Mouse (Mus musculus): ENCODE measurements around the gene C1qtnf9. TPM values are rescaled to one million over a fixed set of nuclear protein-coding genes. Genes with fewer than 3 reads are reported as not detected.

The C1qtnf9 gene
- polyA plus RNA-seq, 1 experiment = 0.70 TPM

GRCm38 (mm10) chr14:60739616-60740015 is 28.3 kb upstream of the C1qtnf9 start:
- Histone ChIP-seq H3K27ac (ENCODE audit: insufficient read depth, low read depth, low read length) (peak overlapping the region; percentile 26; the same call in 1 of the 2 replicates), H3K4me3 (ENCODE audit: low read depth, low read length) (no peak overlapping the region), H3K4me1 (ENCODE audit: control insufficient read depth, insufficient read depth, insufficient read length, low read length) (peaks cover 24% of the 10 kb centered on the region), H3K36me3 (ENCODE audit: control insufficient read depth, insufficient read depth, low read length) (peaks cover 6% of the 10 kb centered on the region; the same call in 1 of the 2 replicates), H3K27me3 (ENCODE audit: control insufficient read depth, insufficient read depth, low read length) (no peaks in the 10 kb centered on the region)
- 85% methylated on average over 12 of the region's 12 CpGs for WGBS
- TF ChIP-seq CTCF (IDR thresholded peaks at IDR 0.05; ENCODE audit: extremely low read depth, insufficient read length, insufficient replicate concordance, low read depth, low read length) (no peak), POLR2A (IDR thresholded peaks at IDR 0.05; ENCODE audit: low read depth, low read length) (no peak)

GRCm38 (mm10) chr14:60740507-60740906 is 27.4 kb upstream of the C1qtnf9 start:
- Histone ChIP-seq H3K4me3 (ENCODE audit: low read depth, low read length) (no peak overlapping the region), H3K36me3 (ENCODE audit: control insufficient read depth, insufficient read depth, low read length) (peaks cover 8% of the 10 kb centered on the region; the same call in 1 of the 2 replicates), H3K27ac (ENCODE audit: insufficient read depth, low read depth, low read length) (no peak overlapping the region), H3K27me3 (ENCODE audit: control insufficient read depth, insufficient read depth, low read length) (no peaks in the 10 kb centered on the region), H3K4me1 (ENCODE audit: control insufficient read depth, insufficient read depth, insufficient read length, low read length) (peaks cover 24% of the 10 kb centered on the region)
- TF ChIP-seq CTCF (IDR thresholded peaks at IDR 0.05; ENCODE audit: extremely low read depth, insufficient read length, insufficient replicate concordance, low read depth, low read length) = no peak
- TF ChIP-seq POLR2A (IDR thresholded peaks at IDR 0.05; ENCODE audit: low read depth, low read length) = no peak
- 77% methylated on average over 5 of the region's 5 CpGs for WGBS

DNA sequence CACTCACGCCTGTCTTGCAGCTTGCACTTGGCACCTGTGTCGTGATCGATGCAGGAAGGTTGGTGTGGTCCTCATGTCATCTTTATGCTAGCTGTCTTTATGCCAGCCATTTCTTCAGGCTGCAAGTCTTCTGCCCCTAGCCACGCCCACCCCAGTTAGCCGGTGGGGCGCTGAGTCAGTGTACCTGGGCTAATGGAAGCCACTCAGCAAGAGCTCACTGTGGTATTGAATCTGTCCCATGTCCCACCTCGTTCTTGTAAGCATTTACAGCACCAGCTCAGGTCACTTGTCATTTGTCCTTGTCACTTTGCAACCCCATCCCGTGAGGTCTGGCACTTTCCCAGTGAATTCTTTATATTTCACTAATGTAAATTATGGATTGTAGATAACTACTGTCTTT is 26.9 kb upstream of the C1qtnf9 start:
- no peaks in the 10 kb centered on the region for H3K27me3 ChIP-seq (ENCODE audit: control insufficient read depth, insufficient read depth, low read length)
- peaks cover 14% of the 10 kb centered on the region for H3K36me3 ChIP-seq (ENCODE audit: control insufficient read depth, insufficient read depth, low read length)
- no peak overlapping the region for H3K4me3 ChIP-seq (ENCODE audit: low read depth, low read length)
- 64% methylated on average over 8 of the region's 8 CpGs for WGBS
- H3K4me1 ChIP-seq (ENCODE audit: control insufficient read depth, insufficient read depth, insufficient read length, low read length) = peaks cover 23% of the 10 kb centered on the region
- TF ChIP-seq POLR2A (IDR thresholded peaks at IDR 0.05; ENCODE audit: low read depth, low read length) = no peak
- TF ChIP-seq CTCF (IDR thresholded peaks at IDR 0.05; ENCODE audit: extremely low read depth, insufficient read length, insufficient replicate concordance, low read depth, low read length) = no peak
- no peak overlapping the region for H3K27ac ChIP-seq (ENCODE audit: insufficient read depth, low read depth, low read length)

GRCm38 (mm10) chr14:60741490-60741981 is 26.4 kb upstream of the C1qtnf9 start:
- H3K27me3 ChIP-seq (ENCODE audit: control insufficient read depth, insufficient read depth, low read length) = no peaks in the 10 kb centered on the region
- WGBS = 51% methylated on average over 6 of the region's 6 CpGs
- no peak for TF ChIP-seq POLR2A (IDR thresholded peaks at IDR 0.05; ENCODE audit: low read depth, low read length)

DNA sequence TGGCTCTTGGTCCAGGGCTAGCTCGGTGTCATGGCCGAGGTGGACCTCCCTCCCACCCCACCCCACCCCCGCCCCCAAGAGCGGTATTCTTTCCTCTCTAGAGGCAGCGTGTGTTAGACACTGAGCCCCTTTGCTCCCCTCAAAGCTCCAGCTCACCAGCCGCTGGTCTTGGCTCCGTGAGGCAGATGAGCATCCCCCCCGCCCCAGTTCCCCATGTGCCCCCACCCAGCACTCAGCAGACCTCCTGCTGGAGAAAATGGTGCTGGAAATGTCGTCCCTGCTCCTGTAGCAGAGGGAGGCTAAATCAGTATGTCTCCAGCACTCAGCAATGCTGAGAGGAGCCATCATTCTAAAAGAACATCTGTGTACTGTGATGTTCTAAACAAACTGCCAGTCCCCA is 24.3 kb upstream of the C1qtnf9 start:
- Histone ChIP-seq H3K27ac (ENCODE audit: insufficient read depth, low read depth, low read length) (no peak overlapping the region), H3K27me3 (ENCODE audit: control insufficient read depth, insufficient read depth, low read length) (no peaks in the 10 kb centered on the region), H3K4me3 (ENCODE audit: low read depth, low read length) (no peak overlapping the region), H3K36me3 (ENCODE audit: control insufficient read depth, insufficient read depth, low read length) (peaks cover 36% of the 10 kb centered on the region), H3K4me1 (ENCODE audit: control insufficient read depth, insufficient read depth, insufficient read length, low read length) (peaks cover 6% of the 10 kb centered on the region; the same call in 1 of the 2 replicates)
- TF ChIP-seq CTCF (IDR thresholded peaks at IDR 0.05; ENCODE audit: extremely low read depth, insufficient read length, insufficient replicate concordance, low read depth, low read length) = no peak
- TF ChIP-seq POLR2A (IDR thresholded peaks at IDR 0.05; ENCODE audit: low read depth, low read length) = no peak
- 84% methylated on average over 9 of the region's 9 CpGs for WGBS

More at GRCm38 (mm10) chr14:60741490-60741981, 26.4 kb upstream of the C1qtnf9 start:
- Histone ChIP-seq H3K4me3 (ENCODE audit: low read depth, low read length) (no peak overlapping the region), H3K4me1 (ENCODE audit: control insufficient read depth, insufficient read depth, insufficient read length, low read length) (peaks cover 18% of the 10 kb centered on the region), H3K36me3 (ENCODE audit: control insufficient read depth, insufficient read depth, low read length) (peaks cover 19% of the 10 kb centered on the region), H3K27ac (ENCODE audit: insufficient read depth, low read depth, low read length) (no peak overlapping the region)

DNA sequence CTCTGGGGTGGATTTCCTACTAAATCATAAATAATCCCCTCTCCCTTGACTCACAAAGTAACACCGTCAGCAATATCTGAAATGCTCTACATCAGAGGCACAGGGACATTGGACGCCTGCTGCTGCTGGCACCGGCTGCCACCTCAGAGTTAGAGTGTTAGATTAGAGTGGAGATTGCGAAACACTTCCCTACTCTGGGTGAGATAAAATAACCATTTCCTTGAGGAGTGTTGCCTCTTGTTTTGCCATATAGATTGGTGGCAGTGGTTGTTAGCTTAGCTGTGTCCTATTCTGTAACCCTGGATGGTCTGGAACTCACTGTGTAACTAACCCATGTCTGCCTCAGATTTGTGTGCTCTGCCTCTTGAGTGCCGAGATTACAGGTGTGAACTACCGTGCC is 22.7 kb upstream of the C1qtnf9 start:
- Histone ChIP-seq H3K27ac (ENCODE audit: insufficient read depth, low read depth, low read length) (no peak overlapping the region), H3K4me3 (ENCODE audit: low read depth, low read length) (no peak overlapping the region), H3K4me1 (ENCODE audit: control insufficient read depth, insufficient read depth, insufficient read length, low read length) (peaks cover 3% of the 10 kb centered on the region; the same call in 1 of the 2 replicates), H3K27me3 (ENCODE audit: control insufficient read depth, insufficient read depth, low read length) (no peaks in the 10 kb centered on the region), H3K36me3 (ENCODE audit: control insufficient read depth, insufficient read depth, low read length) (peaks cover 49% of the 10 kb centered on the region)
- TF ChIP-seq POLR2A (IDR thresholded peaks at IDR 0.05; ENCODE audit: low read depth, low read length) = no peak
- TF ChIP-seq CTCF (IDR thresholded peaks at IDR 0.05; ENCODE audit: extremely low read depth, insufficient read length, insufficient replicate concordance, low read depth, low read length) = no peak
- WGBS = 47% methylated on average over 6 of the region's 6 CpGs

- Histone ChIP-seq H3K36me3 (ENCODE audit: control insufficient read depth, insufficient read depth, low read length) (peaks cover 54% of the 10 kb centered on the region), H3K27me3 (ENCODE audit: control insufficient read depth, insufficient read depth, low read length) (no peaks in the 10 kb centered on the region), H3K4me1 (ENCODE audit: control insufficient read depth, insufficient read depth, insufficient read length, low read length) (no peaks in the 10 kb centered on the region; the same call in 1 of the 2 replicates), H3K27ac (ENCODE audit: insufficient read depth, low read depth, low read length) (no peak overlapping the region), H3K4me3 (ENCODE audit: low read depth, low read length) (no peak overlapping the region)
- TF ChIP-seq CTCF (IDR thresholded peaks at IDR 0.05; ENCODE audit: extremely low read depth, insufficient read length, insufficient replicate concordance, low read depth, low read length) (no peak), POLR2A (IDR thresholded peaks at IDR 0.05; ENCODE audit: low read depth, low read length) (no peak)
- 95% methylated on average over 10 of the region's 10 CpGs for WGBS
These were observed 21.8 kb upstream of the C1qtnf9 start for GRCm38 (mm10) chr14:60746141-60746540.
